Mouse (Mus musculus): ENCODE measurements around the gene Krtap4-2. TPM values are rescaled to one million over a fixed set of nuclear protein-coding genes. Genes with fewer than 3 reads are reported as not detected.
"Not testable (repeated sequence)": the region's sequence is repeated elsewhere in the genome, so short reads cannot be mapped to it uniquely, and the experiment has no call there.

Gene Krtap4-2
- polyA plus RNA-seq (2012; rRNA removed): not detected in 2 replicates

- TF ChIP-seq CTCF (IDR thresholded peaks at IDR 0.05; ENCODE audit: control insufficient read depth, insufficient read depth, insufficient replicate concordance, low read depth, low read length) (no peak), POLR2A (IDR thresholded peaks at IDR 0.05; ENCODE audit: control insufficient read depth, low read depth, low read length) (no peak)
- no peaks in the 10 kb centered on the region for H3K4me1 ChIP-seq (ENCODE audit: control insufficient read depth, insufficient read depth, low read length)
- H3K36me3 ChIP-seq (ENCODE audit: control insufficient read depth, insufficient read depth, low read length): no peaks in the 10 kb centered on the region
- no peak within 1 kb of the TSS for H3K27ac ChIP-seq (ENCODE audit: control insufficient read depth, insufficient read depth, low read depth, low read length)
- no peak within 1 kb of the TSS for H3K4me3 ChIP-seq (ENCODE audit: control insufficient read depth, low read depth, low read length)
- H3K27me3 ChIP-seq (ENCODE audit: control insufficient read depth, insufficient read depth, low read length): no peaks in the 10 kb centered on the region
Observed at GRCm38 (mm10) chr11:99634653-99635134, at the start of gene Krtap4-2. Krtap4-2 (minus strand) TSS chr11:99635084.

- Histone ChIP-seq H3K4me1 (ENCODE audit: control insufficient read depth, insufficient read depth, low read length) (no peaks in the 10 kb centered on the region), H3K27ac (ENCODE audit: control insufficient read depth, insufficient read depth, low read depth, low read length) (no peak overlapping the region), H3K27me3 (ENCODE audit: control insufficient read depth, insufficient read depth, low read length) (no peaks in the 10 kb centered on the region), H3K4me3 (ENCODE audit: control insufficient read depth, low read depth, low read length) (no peak overlapping the region), H3K36me3 (ENCODE audit: control insufficient read depth, insufficient read depth, low read length) (no peaks in the 10 kb centered on the region)
- TF ChIP-seq CTCF (IDR thresholded peaks at IDR 0.05; ENCODE audit: control insufficient read depth, insufficient read depth, insufficient replicate concordance, low read depth, low read length) (no peak), POLR2A (IDR thresholded peaks at IDR 0.05; ENCODE audit: control insufficient read depth, low read depth, low read length) (no peak)
Observed at GRCm38 (mm10) chr11:99683481-99683880, 48.6 kb upstream of the Krtap4-2 start.

- no peak within 1 kb of the TSS for H3K4me3 ChIP-seq (ENCODE audit: control insufficient read depth, low read depth, low read length)
- no peak within 1 kb of the TSS for H3K27ac ChIP-seq (ENCODE audit: control insufficient read depth, insufficient read depth, low read depth, low read length)
- TF ChIP-seq CTCF (IDR thresholded peaks at IDR 0.05; ENCODE audit: control insufficient read depth, insufficient read depth, insufficient replicate concordance, low read depth, low read length) (no peak), POLR2A (IDR thresholded peaks at IDR 0.05; ENCODE audit: control insufficient read depth, low read depth, low read length) (no peak)
- no peaks in the 10 kb centered on the region for H3K4me1 ChIP-seq (ENCODE audit: control insufficient read depth, insufficient read depth, low read length)
- no peaks in the 10 kb centered on the region for H3K36me3 ChIP-seq (ENCODE audit: control insufficient read depth, insufficient read depth, low read length)
- no peaks in the 10 kb centered on the region for H3K27me3 ChIP-seq (ENCODE audit: control insufficient read depth, insufficient read depth, low read length)
Observed at GRCm38 (mm10) chr11:99665860-99666259, 31.0 kb upstream of the Krtap4-2 start, which contains the start of gene Krtap4-6. Krtap4-6 (minus strand) TSS chr11:99665960.

GRCm38 (mm10) chr11:99662802-99663201 lies 27.9 kb upstream of the Krtap4-2 start:
- Histone ChIP-seq H3K4me3 (ENCODE audit: control insufficient read depth, low read depth, low read length) (no peak overlapping the region), H3K4me1 (ENCODE audit: control insufficient read depth, insufficient read depth, low read length) (no peaks in the 10 kb centered on the region)

GRCm38 (mm10) chr11:99659256-99659655 lies 24.4 kb upstream of the Krtap4-2 start:
- Histone ChIP-seq H3K27me3 (ENCODE audit: control insufficient read depth, insufficient read depth, low read length) (no peaks in the 10 kb centered on the region), H3K36me3 (ENCODE audit: control insufficient read depth, insufficient read depth, low read length) (no peaks in the 10 kb centered on the region), H3K4me1 (ENCODE audit: control insufficient read depth, insufficient read depth, low read length) (no peaks in the 10 kb centered on the region), H3K27ac (ENCODE audit: control insufficient read depth, insufficient read depth, low read depth, low read length) (no peak overlapping the region), H3K4me3 (ENCODE audit: control insufficient read depth, low read depth, low read length) (no peak overlapping the region)
- TF ChIP-seq POLR2A (IDR thresholded peaks at IDR 0.05; ENCODE audit: control insufficient read depth, low read depth, low read length) (no peak), CTCF (IDR thresholded peaks at IDR 0.05; ENCODE audit: control insufficient read depth, insufficient read depth, insufficient replicate concordance, low read depth, low read length) (no peak)

More at GRCm38 (mm10) chr11:99662802-99663201, 27.9 kb upstream of the Krtap4-2 start:
- no peaks in the 10 kb centered on the region for H3K36me3 ChIP-seq (ENCODE audit: control insufficient read depth, insufficient read depth, low read length)
- H3K27ac ChIP-seq (ENCODE audit: control insufficient read depth, insufficient read depth, low read depth, low read length): no peak overlapping the region
- H3K27me3 ChIP-seq (ENCODE audit: control insufficient read depth, insufficient read depth, low read length): no peaks in the 10 kb centered on the region
- TF ChIP-seq POLR2A (IDR thresholded peaks at IDR 0.05; ENCODE audit: control insufficient read depth, low read depth, low read length) (no peak), CTCF (IDR thresholded peaks at IDR 0.05; ENCODE audit: control insufficient read depth, insufficient read depth, insufficient replicate concordance, low read depth, low read length) (no peak)

- H3K27ac ChIP-seq (ENCODE audit: control insufficient read depth, insufficient read depth, low read depth, low read length); H3K27me3 ChIP-seq (ENCODE audit: control insufficient read depth, insufficient read depth, low read length); H3K4me1 ChIP-seq (ENCODE audit: control insufficient read depth, insufficient read depth, low read length); H3K4me3 ChIP-seq (ENCODE audit: control insufficient read depth, low read depth, low read length); H3K36me3 ChIP-seq (ENCODE audit: control insufficient read depth, insufficient read depth, low read length): not testable (repeated sequence)
Observed at GRCm38 (mm10) chr11:99658467-99659010, 23.7 kb upstream of the Krtap4-2 start, which contains the start of gene Gm11563. Gm11563 (minus strand) TSS chr11:99658960.

- no peaks in the 10 kb centered on the region for H3K27me3 ChIP-seq (ENCODE audit: control insufficient read depth, insufficient read depth, low read length)
- no peak overlapping the region for H3K27ac ChIP-seq (ENCODE audit: control insufficient read depth, insufficient read depth, low read depth, low read length)
- H3K36me3 ChIP-seq (ENCODE audit: control insufficient read depth, insufficient read depth, low read length): no peaks in the 10 kb centered on the region
- H3K4me3 ChIP-seq (ENCODE audit: control insufficient read depth, low read depth, low read length): no peak overlapping the region
- H3K4me1 ChIP-seq (ENCODE audit: control insufficient read depth, insufficient read depth, low read length): no peaks in the 10 kb centered on the region
- TF ChIP-seq POLR2A (IDR thresholded peaks at IDR 0.05; ENCODE audit: control insufficient read depth, low read depth, low read length): no peak
- TF ChIP-seq CTCF (IDR thresholded peaks at IDR 0.05; ENCODE audit: control insufficient read depth, insufficient read depth, insufficient replicate concordance, low read depth, low read length): no peak
Observed at GRCm38 (mm10) chr11:99657051-99657450, 22.2 kb upstream of the Krtap4-2 start.

Data from testis, adult 2 months (tissue).